ENCODE assay signal across 13 mouse cellular contexts in genomic region chr9:115029307-115029706, GRCm38 (mm10). TPM values are rescaled to one million over a fixed set of nuclear protein-coding genes. Genes with fewer than 3 reads are reported as not detected.
DNase-seq lines count a peak whose midpoint lies in the region; ATAC-seq lines count a peak whose summit lies in the region.
"Had no signal": no experiment of that assay in that cellular context is flagged by ENCODE, and none has a peak within 500 bp of the region (broad histone marks: within the 10 kb centered on the region; RNA-seq: fewer than 3 reads in every experiment).

No protein-coding gene starts in this region.

- 4% methylated on average over 3 of the region's 3 CpGs for WGBS in forebrain, embryonic 11.5 days
- WGBS in hindbrain, embryonic 15.5 days: 2% methylated on average over 3 of the region's 3 CpGs
- 3% methylated on average over 3 of the region's 3 CpGs for WGBS in neural tube, embryonic 11.5 days
- WGBS in kidney, embryonic 15.5 days: 26% methylated on average over 3 of the region's 3 CpGs

- H3K4me2 ChIP-seq in forebrain, embryonic 11.5 days (ENCODE audit: low read depth, low read length, severe bottlenecking): no peak overlapping the region
- no peak overlapping the region for H3K4me2 ChIP-seq in hindbrain, embryonic 15.5 days
- H3K4me2 ChIP-seq in neural tube, embryonic 11.5 days (ENCODE audit: low read depth): no peak overlapping the region
- no peak overlapping the region for H3K4me2 ChIP-seq in kidney, embryonic 15.5 days
- H3K4me2 ChIP-seq: embryonic facial prominence, embryonic 12.5 days had no signal

- H3K27me3 ChIP-seq in forebrain, embryonic 11.5 days (ENCODE audit: control insufficient read depth, insufficient read depth, low read length): peaks cover 6% of the 10 kb centered on the region; the same call in 1 of the 2 replicates
- no peaks in the 10 kb centered on the region for H3K27me3 ChIP-seq in hindbrain, embryonic 15.5 days
- H3K27me3 ChIP-seq in neural tube, embryonic 11.5 days (ENCODE audit: control insufficient read depth, insufficient read depth, low read length): no peaks in the 10 kb centered on the region
- no peaks in the 10 kb centered on the region for H3K27me3 ChIP-seq in kidney, embryonic 15.5 days
- H3K27me3 ChIP-seq: embryonic facial prominence, embryonic 12.5 days had no signal

- peak; percentile 80 for ATAC-seq in forebrain, embryonic 11.5 days (replicated peaks; ENCODE audit: low FRiP score)
- peak; percentile 71; the same call in 1 of the 2 replicates for ATAC-seq in hindbrain, embryonic 15.5 days (ENCODE audit: low FRiP score, low read depth)
- ATAC-seq in neural tube, embryonic 11.5 days (ENCODE audit: insufficient read depth, low FRiP score, low TSS enrichment): peak; percentile 85
- no peak for ATAC-seq in kidney, embryonic 15.5 days (replicated peaks; ENCODE audit: low FRiP score)
- ATAC-seq: liver, postnatal 0 days had no signal

- 0 out of 2 replicates have a peak, but pooled peaks cover 6% of the 10 kb centered on the region for H3K4me1 ChIP-seq in forebrain, embryonic 11.5 days (replicated peaks; ENCODE audit: control insufficient read depth, insufficient read depth, low read length)
- 0 out of 2 replicates have a peak, but pooled peaks cover 4% of the 10 kb centered on the region for H3K4me1 ChIP-seq in hindbrain, embryonic 15.5 days (replicated peaks)
- peaks cover 8% of the 10 kb centered on the region; the same call in 1 of the 2 replicates for H3K4me1 ChIP-seq in neural tube, embryonic 11.5 days (ENCODE audit: control insufficient read depth, insufficient read depth, low read length)
- peaks cover 5% of the 10 kb centered on the region; the same call in 1 of the 2 replicates for H3K4me1 ChIP-seq in kidney, embryonic 15.5 days

- no peak overlapping the region for H3K9ac ChIP-seq in forebrain, embryonic 11.5 days (ENCODE audit: low read length)
- H3K9ac ChIP-seq in hindbrain, embryonic 15.5 days: no peak overlapping the region
- H3K9ac ChIP-seq in neural tube, embryonic 11.5 days (ENCODE audit: low read length): no peak overlapping the region
- no peak overlapping the region for H3K9ac ChIP-seq in kidney, embryonic 15.5 days
- H3K9ac ChIP-seq: embryonic facial prominence, embryonic 12.5 days; liver, postnatal 0 days had no signal

- peak; percentile 93 for DNase-seq in R1 (ENCODE audit: low read depth, low spot score)
- DNase-seq in forebrain, embryonic 11.5 days (ENCODE audit: low spot score): peak; percentile 80
- peak; percentile 78 for DNase-seq in neural tube, embryonic 11.5 days (ENCODE audit: low spot score)
- DNase-seq in adrenal gland, postnatal 10 days: no peak
- DNase-seq in kidney, postnatal 14 days: no peak
- no peak for DNase-seq in left cerebral cortex, adult 18-20 months (ENCODE audit: low spot score in 2 of 2)
- DNase-seq: kidney, postnatal 10 days; liver, postnatal 0 days had no signal

- no peaks in the 10 kb centered on the region for H3K36me3 ChIP-seq in forebrain, embryonic 11.5 days (ENCODE audit: control insufficient read depth, insufficient read depth, low read length)
- no peaks in the 10 kb centered on the region for H3K36me3 ChIP-seq in hindbrain, embryonic 15.5 days
- no peaks in the 10 kb centered on the region for H3K36me3 ChIP-seq in neural tube, embryonic 11.5 days (ENCODE audit: control insufficient read depth, insufficient read depth, low read length)
- H3K36me3 ChIP-seq in kidney, embryonic 15.5 days: no peaks in the 10 kb centered on the region
- H3K36me3 ChIP-seq: embryonic facial prominence, embryonic 12.5 days; heart, embryonic 10.5 days had no signal

- H3K4me3 ChIP-seq in forebrain, embryonic 11.5 days (ENCODE audit: low read depth, low read length): no peak overlapping the region
- no peak overlapping the region for H3K4me3 ChIP-seq in hindbrain, embryonic 15.5 days
- no peak overlapping the region for H3K4me3 ChIP-seq in neural tube, embryonic 11.5 days (ENCODE audit: low read depth, low read length)
- H3K4me3 ChIP-seq in kidney, embryonic 15.5 days (replicated peaks): no peak overlapping the region
- H3K4me3 ChIP-seq: embryonic facial prominence, embryonic 12.5 days; heart, embryonic 10.5 days had no signal

- H3K27ac ChIP-seq in forebrain, embryonic 11.5 days (ENCODE audit: low read depth, low read length): no peak overlapping the region
- H3K27ac ChIP-seq in hindbrain, embryonic 15.5 days (replicated peaks): no peak overlapping the region
- H3K27ac ChIP-seq in neural tube, embryonic 11.5 days (ENCODE audit: low read depth, low read length): peak overlapping the region; percentile 15; the same call in 1 of the 2 replicates
- no peak overlapping the region for H3K27ac ChIP-seq in kidney, embryonic 15.5 days
- H3K27ac ChIP-seq: embryonic facial prominence, embryonic 12.5 days; heart, embryonic 10.5 days had no signal

- H3K9me3 ChIP-seq in forebrain, embryonic 11.5 days (ENCODE audit: control insufficient read depth, low read length): no peaks in the 10 kb centered on the region
- H3K9me3 ChIP-seq in hindbrain, embryonic 15.5 days: no peaks in the 10 kb centered on the region
- no peaks in the 10 kb centered on the region for H3K9me3 ChIP-seq in neural tube, embryonic 11.5 days (ENCODE audit: control insufficient read depth, low read length)
- H3K9me3 ChIP-seq in kidney, embryonic 15.5 days (replicated peaks): no peaks in the 10 kb centered on the region
- H3K9me3 ChIP-seq: embryonic facial prominence, embryonic 12.5 days; heart, embryonic 10.5 days had no signal

RNA-seq across cellular contexts. Expression of gene Rps27rt, which starts 46.8 kb away (rescaled TPM):
- 318 and 355 TPM in 2 replicates for polyA plus RNA-seq in forebrain, embryonic 11.5 days (2014; fragmentation: Nextera tagmentation; extraction: Ambion mirVana)
- polyA plus RNA-seq in hindbrain, embryonic 15.5 days (2015; fragmentation: Nextera tagmentation; extraction: Ambion mirVana): 154 and 187 TPM in 2 replicates
- 307 and 376 TPM in 2 replicates for polyA plus RNA-seq in neural tube, embryonic 11.5 days (2014; fragmentation: Nextera tagmentation; extraction: Ambion mirVana)
- 310 and 532 TPM in 2 replicates for polyA plus RNA-seq in kidney, embryonic 15.5 days (2015; fragmentation: Nextera tagmentation; extraction: Ambion mirVana)
- 10 to 100 TPM; 43.0 to 65.9 TPM for total RNA-seq in adrenal gland, postnatal 10 days (2021)
- 10 to 100 TPM; 31.5 to 43.7 TPM for total RNA-seq in left cerebral cortex, adult 18-20 months (2021)

RNA-seq across cellular contexts. Expression of gene Osbpl10, which starts 50.9 kb away (rescaled TPM):
- 1.0 and 1.6 TPM in 2 replicates for polyA plus RNA-seq in forebrain, embryonic 11.5 days (2014; fragmentation: Nextera tagmentation; extraction: Ambion mirVana)
- polyA plus RNA-seq in hindbrain, embryonic 15.5 days (2015; fragmentation: Nextera tagmentation; extraction: Ambion mirVana): 3.1 and 4.7 TPM in 2 replicates
- polyA plus RNA-seq in neural tube, embryonic 11.5 days (2014; fragmentation: Nextera tagmentation; extraction: Ambion mirVana): 1.4 and 1.6 TPM in 2 replicates
- 2.3 and 3.1 TPM in 2 replicates for polyA plus RNA-seq in kidney, embryonic 15.5 days (2015; fragmentation: Nextera tagmentation; extraction: Ambion mirVana)
- 1 to 10 TPM; 8.1 to 8.5 TPM for total RNA-seq in adrenal gland, postnatal 10 days (2021)
- 10 to 100 TPM; 48.5 to 48.9 TPM for total RNA-seq in left cerebral cortex, adult 18-20 months (2021)
- total RNA-seq: monocyte, adult 5-6 weeks had no signal

Comparison
In these comparisons a context has a peak if more than half of its experiments do, and no peak if none do; other contexts are left out.
1. DNase-seq: peak in R1 (single experiment), forebrain, embryonic 11.5 days (single experiment) and neural tube, embryonic 11.5 days (single experiment); none in adrenal gland, postnatal 10 days (single experiment), kidney, postnatal 14 days (single experiment) and left cerebral cortex, adult 18-20 months (0 of 2).